Mouse (Mus musculus) heart, embryonic 12.5 days (tissue): Measurements from ENCODE around the gene Dennd2a. TPM values are rescaled to one million over a fixed set of nuclear protein-coding genes. Genes with fewer than 3 reads are reported as not detected.
"Not testable (repeated sequence)": the region's sequence is repeated elsewhere in the genome, so short reads cannot be mapped to it uniquely, and the experiment has no call there.

Source experiments
- ATAC-seq: fragments of 200-750 bp; cut with Nextera tagmentation; 2 replicates; pipeline ENCODE4 v1.8.0; 2017; ENCODE audit warnings: moderate TSS enrichment, moderate library complexity; ENCODE audit not compliant: insufficient number of reproducible peaks, low FRiP score
- H3K27ac ChIP-seq: fragments of 300-500 bp; sonication (generic); 2 replicates; pipeline ENCODE4 v1.5.1; 2016; ENCODE audit warnings: mild to moderate bottlenecking, moderate library complexity; ENCODE audit not compliant: poor library complexity, severe bottlenecking
- H3K27me3 ChIP-seq: fragments of 300-500 bp; sonication (generic); replicated peaks from 2 replicates; pipeline ENCODE4 v1.6.1; 2016; ENCODE audit warnings: mild to moderate bottlenecking, moderate library complexity
- H3K36me3 ChIP-seq: fragments of 300-500 bp; sonication (generic); 2 replicates; pipeline ENCODE4 v1.6.1; 2016; ENCODE audit warnings: mild to moderate bottlenecking, moderate library complexity
- H3K4me1 ChIP-seq: fragments of 300-500 bp; sonication (generic); replicated peaks from 2 replicates; pipeline ENCODE4 v1.6.1; 2016; ENCODE audit warnings: mild to moderate bottlenecking
- H3K4me2 ChIP-seq: fragments of 300-500 bp; sonication (generic); 2 replicates; pipeline ENCODE4 v1.6.1; 2016; ENCODE audit warnings: mild to moderate bottlenecking, moderate library complexity
- H3K4me3 ChIP-seq: fragments of 300-500 bp; sonication (generic); 2 replicates; pipeline ENCODE4 v1.5.1; 2016; ENCODE audit warnings: mild to moderate bottlenecking
- H3K9ac ChIP-seq: fragments of 300-500 bp; sonication (generic); 2 replicates; pipeline ENCODE4 v1.6.1; 2016; ENCODE audit warnings: mild to moderate bottlenecking, moderate library complexity
- H3K9me3 ChIP-seq: fragments of 300-500 bp; sonication (generic); replicated peaks from 2 replicates; pipeline ENCODE4 v1.6.1; 2016; ENCODE audit warnings: mild to moderate bottlenecking, moderate library complexity
- WGBS: fragments of 180-500 bp; shearing (Covaris S2); methylation state at CpG from one replicate; pipeline ENCODE4 v1.1.7; 2016; 5-methylcytosine and 5-hydroxymethylcytosine counted together
- polyA plus RNA-seq: library from polyadenylated mRNA; unstranded; fragments of >200 nt; fragmentation: Nextera tagmentation; extraction: Ambion mirVana; gene quantifications from 2 replicates; pipeline ENCODE4 v1.2.1, GENCODE M21; 2016

Gene Dennd2a
- polyA plus RNA-seq, 1 experiment from 2014 or later = 26.8 TPM

- no peak for ATAC-seq
- 12% methylated on average over 19 of the region's 19 CpGs for WGBS
- no peaks in the 10 kb centered on the region for H3K27me3 ChIP-seq
- H3K9ac ChIP-seq = no peak overlapping the region
- H3K36me3 ChIP-seq = no peaks in the 10 kb centered on the region
- H3K4me3 ChIP-seq = peak overlapping the region; percentile 23; the same call in 1 of the 2 replicates
- no peaks in the 10 kb centered on the region for H3K4me1 ChIP-seq
- H3K4me2 ChIP-seq = peak overlapping the region; percentile 50
- no peaks in the 10 kb centered on the region for H3K9me3 ChIP-seq
- no peak overlapping the region for H3K27ac ChIP-seq
These were observed 111.7 kb downstream of the Dennd2a start for GRCm38 (mm10) chr6:39445801-39446572.

GRCm38 (mm10) chr6:39442786-39443287, 114.8 kb downstream of the Dennd2a start:
- no peak overlapping the region for H3K4me2 ChIP-seq
- H3K9ac ChIP-seq = no peak overlapping the region
- no peak overlapping the region for H3K27ac ChIP-seq
- H3K36me3 ChIP-seq = no peaks in the 10 kb centered on the region
- no peaks in the 10 kb centered on the region for H3K4me1 ChIP-seq
- ATAC-seq = no peak
- H3K9me3 ChIP-seq = no peaks in the 10 kb centered on the region
- no peak overlapping the region for H3K4me3 ChIP-seq
- H3K27me3 ChIP-seq = no peaks in the 10 kb centered on the region

- Histone ChIP-seq H3K27me3 (no peaks in the 10 kb centered on the region), H3K4me2 (no peak overlapping the region), H3K9ac (no peak overlapping the region), H3K27ac (no peak overlapping the region), H3K9me3 (no peaks in the 10 kb centered on the region), H3K36me3 (no peaks in the 10 kb centered on the region), H3K4me1 (no peaks in the 10 kb centered on the region), H3K4me3 (no peak overlapping the region)
- ATAC-seq = no peak
These were observed 117.5 kb downstream of the Dennd2a start for GRCm38 (mm10) chr6:39440207-39440606.

- not testable (repeated sequence) for H3K9me3 ChIP-seq, ATAC-seq, H3K4me3 ChIP-seq, H3K27ac ChIP-seq, H3K27me3 ChIP-seq, H3K9ac ChIP-seq, H3K4me2 ChIP-seq, H3K4me1 ChIP-seq, H3K36me3 ChIP-seq
- 86% methylated on average over 6 of the region's 6 CpGs for WGBS
These were observed 120.1 kb downstream of the Dennd2a start for GRCm38 (mm10) chr6:39437519-39437918.

- H3K4me3 ChIP-seq = no peak overlapping the region
- H3K36me3 ChIP-seq = no peaks in the 10 kb centered on the region
- H3K27me3 ChIP-seq = no peaks in the 10 kb centered on the region
- H3K9ac ChIP-seq = no peak overlapping the region
- WGBS = 70% methylated on average over 5 of the region's 5 CpGs
- H3K9me3 ChIP-seq = no peaks in the 10 kb centered on the region
- no peak overlapping the region for H3K27ac ChIP-seq
- ATAC-seq = no peak
- H3K4me1 ChIP-seq = no peaks in the 10 kb centered on the region
- H3K4me2 ChIP-seq = no peak overlapping the region
These were observed 121.8 kb downstream of the Dennd2a start for GRCm38 (mm10) chr6:39435875-39436274.

- H3K4me2 ChIP-seq = no peak overlapping the region
- WGBS = 71% methylated on average over 2 of the region's 2 CpGs
- no peak overlapping the region for H3K4me3 ChIP-seq
- H3K9ac ChIP-seq = no peak overlapping the region
- no peak overlapping the region for H3K27ac ChIP-seq
- no peaks in the 10 kb centered on the region for H3K4me1 ChIP-seq
- ATAC-seq = no peak
- H3K27me3 ChIP-seq = no peaks in the 10 kb centered on the region
- no peaks in the 10 kb centered on the region for H3K9me3 ChIP-seq
- H3K36me3 ChIP-seq = no peaks in the 10 kb centered on the region
These were observed 122.7 kb downstream of the Dennd2a start for GRCm38 (mm10) chr6:39434886-39435492.

GRCm38 (mm10) chr6:39434111-39434885, 123.4 kb downstream of the Dennd2a start:
- Histone ChIP-seq H3K4me2 (no peak overlapping the region), H3K4me1 (no peaks in the 10 kb centered on the region), H3K9me3 (no peaks in the 10 kb centered on the region), H3K27ac (no peak overlapping the region), H3K9ac (no peak overlapping the region), H3K36me3 (no peaks in the 10 kb centered on the region), H3K27me3 (no peaks in the 10 kb centered on the region), H3K4me3 (no peak overlapping the region)
- WGBS = 61% methylated on average over 2 of the region's 2 CpGs
- ATAC-seq = no peak

GRCm38 (mm10) chr6:39433701-39434100, 124.0 kb downstream of the Dennd2a start:
- Histone ChIP-seq H3K9me3 (no peaks in the 10 kb centered on the region), H3K27ac (no peak overlapping the region), H3K9ac (no peak overlapping the region), H3K4me1 (no peaks in the 10 kb centered on the region), H3K27me3 (no peaks in the 10 kb centered on the region), H3K36me3 (no peaks in the 10 kb centered on the region), H3K4me3 (no peak overlapping the region), H3K4me2 (no peak overlapping the region)
- ATAC-seq = no peak

GRCm38 (mm10) chr6:39433174-39433573, 124.5 kb downstream of the Dennd2a start:
- 88% methylated on average over 4 of the region's 4 CpGs for WGBS
- no peak for ATAC-seq
- Histone ChIP-seq H3K4me3 (no peak overlapping the region), H3K9me3 (no peaks in the 10 kb centered on the region), H3K27me3 (no peaks in the 10 kb centered on the region), H3K4me1 (no peaks in the 10 kb centered on the region), H3K27ac (no peak overlapping the region), H3K4me2 (no peak overlapping the region), H3K9ac (no peak overlapping the region), H3K36me3 (no peaks in the 10 kb centered on the region)

- 66% methylated on average over 11 of the region's 11 CpGs for WGBS
These were observed 126.9 kb downstream of the Dennd2a start for GRCm38 (mm10) chr6:39430722-39431121.

More at GRCm38 (mm10) chr6:39430722-39431121, 126.9 kb downstream of the Dennd2a start:
- Histone ChIP-seq H3K36me3 (no peaks in the 10 kb centered on the region), H3K27ac (no peak overlapping the region), H3K9ac (no peak overlapping the region), H3K4me2 (no peak overlapping the region), H3K4me3 (no peak overlapping the region), H3K27me3 (no peaks in the 10 kb centered on the region), H3K4me1 (no peaks in the 10 kb centered on the region), H3K9me3 (no peaks in the 10 kb centered on the region)
- ATAC-seq = no peak
